Mouse (Mus musculus): ENCODE measurements around the gene Rnf26.

DNA sequence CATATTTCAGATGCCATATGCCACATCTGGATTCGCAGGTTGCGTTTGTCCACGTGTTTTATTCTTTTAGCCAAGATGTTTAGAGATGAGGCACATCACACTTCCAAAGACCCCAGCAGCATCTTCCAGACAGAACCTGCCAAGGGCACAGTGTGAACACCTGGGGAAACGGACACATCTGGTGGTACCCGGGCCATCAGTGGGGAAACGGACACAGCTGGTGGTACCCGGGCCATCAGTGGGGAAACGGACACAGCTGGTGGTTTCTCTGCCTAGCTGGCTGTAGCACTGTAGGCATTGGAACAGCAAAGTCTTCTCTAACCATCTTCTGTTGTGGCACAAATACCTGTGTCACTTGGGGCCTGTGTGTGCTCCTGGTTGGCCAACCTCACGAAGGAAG lies 17.5 kb downstream of the Rnf26 start:
- TF ChIP-seq CTCF (IDR thresholded peaks at IDR 0.05; ENCODE audit: extremely low read depth, insufficient read length, insufficient replicate concordance, low read depth, low read length) (no peak), POLR2A (IDR thresholded peaks at IDR 0.05; ENCODE audit: low read depth, low read length) (no peak)

All from small intestine, adult 2 months (tissue).